Mouse (Mus musculus): ENCODE results near the gene Ube2k. TPM values are rescaled to one million over a fixed set of nuclear protein-coding genes. Genes with fewer than 3 reads are reported as not detected.
A peak's percentile ranks its signal among the peaks of the same experiment; 100 is the strongest.

The Ube2k gene
- polyA plus RNA-seq, 1 experiment: 13.6 TPM

- Histone ChIP-seq H3K4me3 (ENCODE audit: low read depth, low read length) (no peak overlapping the region), H3K27me3 (ENCODE audit: control insufficient read depth, insufficient read depth, low read length) (no peaks in the 10 kb centered on the region), H3K36me3 (ENCODE audit: control insufficient read depth, insufficient read depth, low read length) (no peaks in the 10 kb centered on the region), H3K27ac (ENCODE audit: insufficient read depth, low read depth, low read length) (no peak overlapping the region), H3K4me1 (ENCODE audit: control insufficient read depth, insufficient read depth, insufficient read length, low read length) (no peaks in the 10 kb centered on the region)
- TF ChIP-seq POLR2A (IDR thresholded peaks at IDR 0.05; ENCODE audit: low read depth, low read length): no peak
- no peak for TF ChIP-seq CTCF (IDR thresholded peaks at IDR 0.05; ENCODE audit: extremely low read depth, insufficient read length, insufficient replicate concordance, low read depth, low read length)
- 84% methylated on average over 7 of the region's 7 CpGs for WGBS
These were observed 36.8 kb upstream of the Ube2k start for GRCm38 (mm10) chr5:65500231-65500630.

DNA sequence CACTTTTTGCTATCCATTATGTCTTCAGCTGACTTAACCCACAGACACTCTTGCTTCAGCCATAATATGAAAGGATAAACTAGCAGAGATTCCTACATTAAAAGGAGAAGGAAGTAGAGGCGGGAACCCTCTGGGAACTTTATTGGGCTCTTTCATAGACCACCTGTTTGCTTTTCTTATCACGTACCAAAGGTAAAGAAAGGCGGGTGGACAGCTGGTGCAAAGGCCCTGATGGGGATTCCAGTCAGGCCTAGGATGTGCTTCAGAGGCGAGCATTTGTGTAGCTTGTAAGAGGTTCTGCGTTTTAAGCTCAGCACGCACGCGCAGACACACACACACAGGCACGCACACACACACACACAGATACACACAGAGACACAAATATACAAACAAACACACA is 35.6 kb upstream of the Ube2k start:
- 40% methylated on average over 9 of the region's 9 CpGs for WGBS
- H3K27ac ChIP-seq (ENCODE audit: insufficient read depth, low read depth, low read length): no peak overlapping the region
- TF ChIP-seq POLR2A (IDR thresholded peaks at IDR 0.05; ENCODE audit: low read depth, low read length) (no peak), CTCF (IDR thresholded peaks at IDR 0.05; ENCODE audit: extremely low read depth, insufficient read length, insufficient replicate concordance, low read depth, low read length) (no peak)
- H3K4me1 ChIP-seq (ENCODE audit: control insufficient read depth, insufficient read depth, insufficient read length, low read length): no peaks in the 10 kb centered on the region
- H3K27me3 ChIP-seq (ENCODE audit: control insufficient read depth, insufficient read depth, low read length): no peaks in the 10 kb centered on the region
- H3K4me3 ChIP-seq (ENCODE audit: low read depth, low read length): no peak overlapping the region
- no peaks in the 10 kb centered on the region for H3K36me3 ChIP-seq (ENCODE audit: control insufficient read depth, insufficient read depth, low read length)

DNA sequence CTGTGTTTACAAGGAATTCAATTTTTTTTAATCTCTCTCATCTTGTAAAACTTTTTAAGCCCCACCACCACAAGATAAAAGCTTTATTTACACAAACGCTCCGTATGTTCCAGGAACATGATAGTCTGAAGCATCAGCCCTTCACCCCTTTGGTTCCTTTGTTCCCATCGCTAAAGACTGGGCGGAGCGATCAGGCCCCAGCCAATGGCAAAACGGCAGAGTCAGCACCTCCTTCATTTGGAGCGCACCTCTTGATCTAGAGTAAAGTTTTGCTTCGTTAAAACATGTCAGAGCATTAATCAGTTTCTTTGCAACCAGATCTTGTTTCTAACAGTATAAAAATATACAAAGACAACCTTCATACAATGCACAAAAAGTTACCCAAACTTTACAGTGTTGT is 31.2 kb upstream of the Ube2k start:
- Histone ChIP-seq H3K27me3 (ENCODE audit: control insufficient read depth, insufficient read depth, low read length) (no peaks in the 10 kb centered on the region), H3K36me3 (ENCODE audit: control insufficient read depth, insufficient read depth, low read length) (no peaks in the 10 kb centered on the region), H3K4me3 (ENCODE audit: low read depth, low read length) (no peak overlapping the region), H3K27ac (ENCODE audit: insufficient read depth, low read depth, low read length) (no peak overlapping the region), H3K4me1 (ENCODE audit: control insufficient read depth, insufficient read depth, insufficient read length, low read length) (no peaks in the 10 kb centered on the region)
- no peak for TF ChIP-seq POLR2A (IDR thresholded peaks at IDR 0.05; ENCODE audit: low read depth, low read length)
- no peak for TF ChIP-seq CTCF (IDR thresholded peaks at IDR 0.05; ENCODE audit: extremely low read depth, insufficient read length, insufficient replicate concordance, low read depth, low read length)
- 18% methylated on average over 8 of the region's 8 CpGs for WGBS

GRCm38 (mm10) chr5:65508395-65508794 is 28.6 kb upstream of the Ube2k start:
- no peak overlapping the region for H3K4me3 ChIP-seq (ENCODE audit: low read depth, low read length)
- H3K4me1 ChIP-seq (ENCODE audit: control insufficient read depth, insufficient read depth, insufficient read length, low read length): no peaks in the 10 kb centered on the region
- no peaks in the 10 kb centered on the region for H3K27me3 ChIP-seq (ENCODE audit: control insufficient read depth, insufficient read depth, low read length)
- TF ChIP-seq CTCF (IDR thresholded peaks at IDR 0.05; ENCODE audit: extremely low read depth, insufficient read length, insufficient replicate concordance, low read depth, low read length) (no peak), POLR2A (IDR thresholded peaks at IDR 0.05; ENCODE audit: low read depth, low read length) (no peak)
- H3K36me3 ChIP-seq (ENCODE audit: control insufficient read depth, insufficient read depth, low read length): no peaks in the 10 kb centered on the region
- no peak overlapping the region for H3K27ac ChIP-seq (ENCODE audit: insufficient read depth, low read depth, low read length)
- WGBS: 76% methylated on average over 8 of the region's 8 CpGs

DNA sequence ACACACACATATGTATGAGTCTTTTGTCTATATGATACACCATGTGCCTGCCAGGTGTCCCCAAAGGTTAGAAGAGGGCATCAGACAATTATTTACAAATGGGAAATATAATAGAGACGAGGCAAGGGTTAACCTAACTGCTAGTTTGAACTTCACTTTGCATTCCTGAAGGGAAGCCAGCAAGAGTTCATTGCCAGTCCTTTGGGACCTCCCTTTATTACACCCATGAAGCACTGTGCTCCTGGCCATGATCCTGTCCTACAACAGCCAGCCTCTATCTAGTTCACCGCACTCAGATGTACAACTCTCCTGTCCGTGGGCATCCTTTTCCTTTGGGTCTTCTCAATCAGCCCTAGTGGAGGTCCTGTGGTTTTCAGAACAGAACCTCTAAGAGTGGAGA is 23.5 kb upstream of the Ube2k start:
- no peaks in the 10 kb centered on the region for H3K4me1 ChIP-seq (ENCODE audit: control insufficient read depth, insufficient read depth, insufficient read length, low read length)
- H3K27ac ChIP-seq (ENCODE audit: insufficient read depth, low read depth, low read length): no peak overlapping the region
- TF ChIP-seq CTCF (IDR thresholded peaks at IDR 0.05; ENCODE audit: extremely low read depth, insufficient read length, insufficient replicate concordance, low read depth, low read length): no peak
- TF ChIP-seq POLR2A (IDR thresholded peaks at IDR 0.05; ENCODE audit: low read depth, low read length): no peak
- no peaks in the 10 kb centered on the region for H3K27me3 ChIP-seq (ENCODE audit: control insufficient read depth, insufficient read depth, low read length)
- H3K36me3 ChIP-seq (ENCODE audit: control insufficient read depth, insufficient read depth, low read length): no peaks in the 10 kb centered on the region
- no peak overlapping the region for H3K4me3 ChIP-seq (ENCODE audit: low read depth, low read length)
- WGBS: 26% methylated on average over 3 of the region's 3 CpGs

DNA sequence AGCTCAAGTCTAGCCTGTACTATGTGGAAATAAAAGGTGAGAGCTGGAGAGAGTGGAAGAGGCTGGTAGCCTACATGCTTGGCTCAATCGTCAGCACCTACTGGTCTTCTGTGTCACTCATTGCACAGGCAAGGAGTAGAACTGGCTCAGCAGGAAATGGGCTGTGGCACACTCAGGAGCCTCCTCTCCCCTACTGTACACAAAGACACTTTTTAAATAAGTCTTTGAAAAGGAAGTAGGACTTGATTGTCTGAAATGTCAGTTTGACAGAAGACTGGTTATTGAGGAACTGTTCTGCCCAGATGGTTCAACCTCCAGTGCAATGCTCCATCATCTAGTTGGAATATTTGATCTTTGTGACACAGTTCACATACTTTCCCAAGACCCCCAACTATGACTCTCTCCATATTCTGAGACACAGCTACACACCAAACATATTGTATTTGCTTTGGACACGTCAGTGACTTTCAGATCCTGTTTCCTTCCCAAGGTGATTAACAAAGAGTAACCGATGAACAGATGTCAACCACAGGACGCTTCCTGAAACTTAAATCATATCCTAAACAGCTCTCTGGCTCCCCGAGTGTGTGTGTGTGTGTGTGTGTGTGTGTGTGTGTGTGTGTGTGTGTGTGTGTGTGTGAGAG is 22.3 kb upstream of the Ube2k start:
- Histone ChIP-seq H3K27ac (ENCODE audit: insufficient read depth, low read depth, low read length) (peak overlapping the region; percentile 36; the same call in 1 of the 2 replicates), H3K4me3 (ENCODE audit: low read depth, low read length) (no peak overlapping the region), H3K36me3 (ENCODE audit: control insufficient read depth, insufficient read depth, low read length) (no peaks in the 10 kb centered on the region), H3K27me3 (ENCODE audit: control insufficient read depth, insufficient read depth, low read length) (no peaks in the 10 kb centered on the region), H3K4me1 (ENCODE audit: control insufficient read depth, insufficient read depth, insufficient read length, low read length) (no peaks in the 10 kb centered on the region)
- TF ChIP-seq POLR2A (IDR thresholded peaks at IDR 0.05; ENCODE audit: low read depth, low read length) (no peak), CTCF (IDR thresholded peaks at IDR 0.05; ENCODE audit: extremely low read depth, insufficient read length, insufficient replicate concordance, low read depth, low read length) (no peak)
- 10% methylated on average over 5 of the region's 5 CpGs for WGBS

DNA sequence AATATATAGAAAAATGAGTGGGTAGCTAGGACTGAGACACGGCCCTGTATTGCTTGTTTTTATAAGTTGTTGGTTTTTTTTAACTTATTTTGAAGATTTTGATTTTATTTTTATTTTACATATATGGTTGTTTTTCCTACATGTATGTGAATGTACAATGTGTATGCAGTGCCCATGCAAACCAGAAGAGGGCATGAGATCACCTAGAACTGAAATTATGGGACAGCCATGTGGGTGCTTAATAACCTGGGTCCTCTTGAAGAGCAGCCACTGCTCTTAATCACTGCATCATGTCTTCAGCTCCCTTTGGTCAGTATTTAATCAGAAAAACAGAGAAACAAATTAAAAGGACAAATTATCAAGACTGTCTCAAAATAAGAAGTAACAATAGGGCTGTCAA is 15.2 kb upstream of the Ube2k start:
- Histone ChIP-seq H3K27me3 (ENCODE audit: control insufficient read depth, insufficient read depth, low read length) (no peaks in the 10 kb centered on the region), H3K36me3 (ENCODE audit: control insufficient read depth, insufficient read depth, low read length) (no peaks in the 10 kb centered on the region), H3K4me1 (ENCODE audit: control insufficient read depth, insufficient read depth, insufficient read length, low read length) (no peaks in the 10 kb centered on the region), H3K4me3 (ENCODE audit: low read depth, low read length) (no peak overlapping the region), H3K27ac (ENCODE audit: insufficient read depth, low read depth, low read length) (no peak overlapping the region)
- TF ChIP-seq CTCF (IDR thresholded peaks at IDR 0.05; ENCODE audit: extremely low read depth, insufficient read length, insufficient replicate concordance, low read depth, low read length) (no peak), POLR2A (IDR thresholded peaks at IDR 0.05; ENCODE audit: low read depth, low read length) (no peak)
- 82% methylated on average over 1 of the region's 1 CpGs for WGBS

Data from small intestine, adult 2 months (tissue).